Mouse (Mus musculus): ENCODE results near the gene Adk.

DNA sequence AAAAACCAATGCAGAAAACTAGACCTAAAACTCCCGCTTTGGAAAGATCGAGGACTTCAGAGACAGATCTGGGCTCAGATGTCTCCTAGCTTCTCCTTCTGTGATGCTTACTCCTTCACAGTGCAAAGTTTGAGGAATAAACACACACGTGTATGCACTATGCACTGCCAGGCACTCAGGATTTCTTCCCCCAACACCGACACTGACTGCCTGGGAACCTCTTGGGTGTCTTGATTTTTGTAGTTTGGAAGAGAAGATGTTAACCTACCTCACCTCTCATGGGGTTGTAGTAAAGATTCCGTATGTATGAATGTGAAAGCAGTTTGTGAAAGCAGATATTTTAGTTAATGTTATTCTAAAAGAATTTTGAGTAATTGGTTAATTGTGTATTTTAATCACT, 34.5 kb upstream of the Adk start:
- TF ChIP-seq CTCF (IDR thresholded peaks at IDR 0.05 in 2 of 3, conservative IDR thresholded peaks at IDR 0.05 in 1 of 3; ENCODE audit: control insufficient read depth in 1 of 3, insufficient read depth in 1 of 3, low read depth in 2 of 3, low read length in 3 of 3, poor library complexity in 1 of 3, severe bottlenecking in 1 of 3) (no peak), POLR2A (IDR thresholded peaks at IDR 0.05; ENCODE audit: control insufficient read depth in 1 of 2, insufficient read depth in 1 of 2, low read depth in 1 of 2, low read length in 2 of 2, poor library complexity in 1 of 2) (no peak)
